Mouse (Mus musculus) lung, embryonic 15.5 days (tissue): ENCODE measurements around the gene Aldoart2. TPM values are rescaled to one million over a fixed set of nuclear protein-coding genes. Genes with fewer than 3 reads are reported as not detected.
"Not testable (repeated sequence)": the region's sequence is repeated elsewhere in the genome, so short reads cannot be mapped to it uniquely, and the experiment has no call there.

ENCODE experiments used
- ATAC-seq: fragments of 200-750 bp; cut with Nextera tagmentation; 2 replicates; pipeline ENCODE4 v1.8.0; 2017; ENCODE audit warnings: moderate number of reproducible peaks, borderline replicate concordance; ENCODE audit not compliant: low FRiP score, low TSS enrichment; ENCODE audit errors: extremely low read depth
- H3K27ac ChIP-seq: fragments of 300-500 bp; sonication (generic); 2 replicates; pipeline ENCODE4 v1.5.1; 2015; ENCODE audit warnings: moderate library complexity, mild to moderate bottlenecking, inconsistent platforms
- H3K27me3 ChIP-seq: fragments of 300-500 bp; sonication (generic); 2 replicates; pipeline ENCODE4 v1.6.1; 2015; ENCODE audit warnings: inconsistent platforms
- H3K36me3 ChIP-seq: fragments of 300-500 bp; sonication (generic); 2 replicates; pipeline ENCODE4 v1.6.1; 2015; ENCODE audit warnings: inconsistent platforms
- H3K4me1 ChIP-seq: fragments of 300-500 bp; sonication (generic); 2 replicates; pipeline ENCODE4 v1.6.1; 2015; ENCODE audit warnings: inconsistent platforms
- H3K4me2 ChIP-seq: fragments of 300-500 bp; sonication (generic); 2 replicates; pipeline ENCODE4 v1.6.1; 2015; ENCODE audit warnings: inconsistent platforms, mild to moderate bottlenecking, moderate library complexity
- H3K4me3 ChIP-seq: fragments of 300-500 bp; sonication (generic); 2 replicates; pipeline ENCODE4 v1.5.1; 2015; ENCODE audit warnings: mild to moderate bottlenecking, inconsistent platforms
- H3K9ac ChIP-seq: fragments of 300-500 bp; sonication (generic); 2 replicates; pipeline ENCODE4 v1.6.1; 2015; ENCODE audit warnings: inconsistent platforms
- H3K9me3 ChIP-seq: fragments of 300-500 bp; sonication (generic); 2 replicates; pipeline ENCODE4 v1.6.1; 2016; ENCODE audit warnings: inconsistent platforms
- WGBS: fragments of 180-500 bp; shearing (Covaris S2); methylation state at CpG from one replicate; pipeline ENCODE4 v1.1.7; 2015; 5-methylcytosine and 5-hydroxymethylcytosine counted together
- polyA plus RNA-seq: library from polyadenylated mRNA; unstranded; fragments of >200 nt; fragmentation: Nextera tagmentation; extraction: Ambion mirVana; gene quantifications from 2 replicates; pipeline ENCODE4 v1.2.1, GENCODE M21; 2015

Aldoart2 gene
- polyA plus RNA-seq, 1 experiment from 2014 or later, result not detected

DNA sequence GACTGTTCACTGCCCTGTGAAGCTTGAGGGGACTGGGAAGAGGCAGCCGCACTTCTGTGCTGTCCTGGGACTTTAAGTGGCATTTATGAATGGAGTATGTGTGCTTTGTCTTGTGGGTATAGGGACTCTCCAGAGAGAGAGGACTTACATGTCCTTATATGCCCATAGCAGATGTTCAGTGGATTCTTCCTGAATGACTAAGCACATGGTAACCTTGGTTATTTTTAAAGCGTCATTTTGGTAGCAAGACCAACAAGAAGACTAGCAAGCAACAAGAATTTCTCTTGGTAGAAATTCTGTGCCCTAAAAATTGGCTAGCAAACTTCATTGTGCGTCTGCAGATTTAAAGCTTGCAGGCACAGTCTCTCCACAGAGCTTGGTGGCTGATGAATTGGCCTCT is 1.3 kb upstream of the Aldoart2 start:
- no peak overlapping the region for H3K4me2 ChIP-seq
- H3K36me3 ChIP-seq, result no peaks in the 10 kb centered on the region
- ATAC-seq, result no peak
- no peaks in the 10 kb centered on the region for H3K27me3 ChIP-seq
- no peak overlapping the region for H3K27ac ChIP-seq
- 84% methylated on average over 3 of the region's 3 CpGs for WGBS
- no peak overlapping the region for H3K4me3 ChIP-seq
- H3K9me3 ChIP-seq, result no peaks in the 10 kb centered on the region
- no peaks in the 10 kb centered on the region for H3K4me1 ChIP-seq
- H3K9ac ChIP-seq, result no peak overlapping the region

DNA sequence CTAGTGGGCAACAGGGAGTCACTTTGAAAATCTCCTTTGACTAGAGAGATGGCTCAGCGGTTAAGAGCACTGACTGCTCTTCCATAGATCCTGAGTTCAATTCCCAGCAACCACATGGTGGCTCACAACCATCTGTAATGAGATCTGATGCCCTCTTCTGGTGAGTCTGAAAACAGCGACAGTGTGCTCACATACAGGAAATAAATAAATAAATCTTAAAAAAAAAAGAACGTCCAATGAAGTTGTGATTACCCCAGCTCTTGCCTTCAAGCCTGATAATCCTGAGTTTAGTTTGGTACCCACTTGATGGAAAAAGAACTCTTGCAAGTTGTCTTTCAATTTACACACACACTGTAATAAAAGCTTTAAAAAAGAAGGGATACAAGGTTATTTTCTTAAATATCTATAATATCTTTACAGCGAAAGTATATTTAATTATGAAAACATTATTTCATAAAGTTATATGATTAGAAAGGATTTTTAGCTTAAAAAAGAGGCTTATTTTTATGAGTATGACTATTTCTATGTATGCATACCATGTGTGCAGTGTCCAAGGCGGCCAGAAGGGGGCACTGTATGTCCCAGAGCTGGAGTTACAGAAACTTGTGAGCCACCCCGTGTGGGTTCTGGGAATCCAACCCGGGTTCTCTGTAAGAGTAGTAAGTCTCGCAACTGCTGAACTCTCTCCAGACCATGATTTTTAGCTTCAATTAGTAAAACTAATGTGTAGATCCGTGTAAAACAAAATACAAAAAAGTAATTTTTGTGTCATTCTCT is 664 bp upstream of the Aldoart2 start:
- no peaks in the 10 kb centered on the region for H3K27me3 ChIP-seq
- H3K9ac ChIP-seq, result no peak overlapping the region
- H3K36me3 ChIP-seq, result no peaks in the 10 kb centered on the region
- no peak for ATAC-seq
- no peak overlapping the region for H3K4me2 ChIP-seq
- H3K4me3 ChIP-seq, result no peak overlapping the region
- no peaks in the 10 kb centered on the region for H3K4me1 ChIP-seq
- 78% methylated on average over 9 of the region's 9 CpGs for WGBS
- no peaks in the 10 kb centered on the region for H3K9me3 ChIP-seq
- no peak overlapping the region for H3K27ac ChIP-seq

DNA sequence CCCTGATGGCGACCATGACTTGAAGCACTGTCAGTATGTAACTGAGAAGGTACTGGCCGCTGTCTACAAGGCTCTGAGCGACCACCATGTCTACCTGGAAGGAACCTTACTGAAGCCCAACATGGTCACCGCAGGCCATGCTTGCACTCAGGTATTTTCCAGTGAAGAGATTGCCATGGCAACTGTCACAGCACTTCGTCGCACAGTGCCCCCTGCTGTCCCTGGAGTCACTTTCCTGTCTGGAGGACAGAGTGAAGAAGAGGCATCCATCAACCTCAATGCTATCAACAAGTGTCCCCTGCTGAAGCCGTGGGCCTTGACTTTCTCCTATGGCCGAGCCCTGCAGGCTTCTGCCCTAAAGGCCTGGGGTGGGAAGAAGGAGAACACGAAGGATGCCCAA is 828 bp downstream of the Aldoart2 start:
- 68% methylated on average over 9 of the region's 9 CpGs for WGBS
- no peak overlapping the region for H3K27ac ChIP-seq
- no peak overlapping the region for H3K4me3 ChIP-seq
- H3K27me3 ChIP-seq, result no peaks in the 10 kb centered on the region
- H3K4me2 ChIP-seq, result no peak overlapping the region
- ATAC-seq, result no peak
- no peaks in the 10 kb centered on the region for H3K9me3 ChIP-seq
- H3K36me3 ChIP-seq, result no peaks in the 10 kb centered on the region
- H3K9ac ChIP-seq, result no peak overlapping the region
- peaks cover 6% of the 10 kb centered on the region; the same call in 1 of the 2 replicates for H3K4me1 ChIP-seq

DNA sequence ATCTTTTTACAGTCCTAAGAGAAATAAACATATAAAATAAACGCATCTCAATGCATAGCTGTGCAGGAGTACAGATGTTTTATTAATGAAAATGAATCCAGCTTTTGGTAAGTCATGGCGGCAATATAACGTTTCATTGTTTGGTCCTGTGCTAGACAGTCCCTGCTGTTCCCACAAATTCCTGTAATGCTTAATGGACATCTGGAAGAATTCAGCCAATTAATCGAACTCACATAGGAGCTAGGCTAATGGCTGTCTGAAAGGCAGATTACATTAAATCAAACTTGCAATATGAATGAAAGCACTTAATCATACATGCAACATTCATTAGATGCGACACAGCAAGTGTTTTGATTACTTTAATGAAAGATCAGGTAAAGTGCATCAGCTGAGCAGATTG is 1.8 kb downstream of the Aldoart2 start:
- Histone ChIP-seq H3K4me3 (no peak overlapping the region), H3K27ac (no peak overlapping the region), H3K36me3 (no peaks in the 10 kb centered on the region), H3K4me2 (no peak overlapping the region), H3K27me3 (no peaks in the 10 kb centered on the region), H3K9ac (no peak overlapping the region), H3K4me1 (peaks cover 6% of the 10 kb centered on the region; the same call in 1 of the 2 replicates), H3K9me3 (no peaks in the 10 kb centered on the region)
- no peak for ATAC-seq
- 62% methylated on average over 5 of the region's 5 CpGs for WGBS

- no peak for ATAC-seq
- Histone ChIP-seq H3K36me3 (no peaks in the 10 kb centered on the region), H3K27ac (no peak overlapping the region), H3K4me1 (peaks cover 6% of the 10 kb centered on the region; the same call in 1 of the 2 replicates), H3K4me3 (no peak overlapping the region), H3K9me3 (no peaks in the 10 kb centered on the region), H3K4me2 (no peak overlapping the region), H3K9ac (no peak overlapping the region), H3K27me3 (no peaks in the 10 kb centered on the region)
- 88% methylated on average over 3 of the region's 3 CpGs for whole genome bisulfite sequencing
Measured at GRCm38 (mm10) chr12:55568466-55568865, 3.4 kb downstream of the Aldoart2 start.

DNA sequence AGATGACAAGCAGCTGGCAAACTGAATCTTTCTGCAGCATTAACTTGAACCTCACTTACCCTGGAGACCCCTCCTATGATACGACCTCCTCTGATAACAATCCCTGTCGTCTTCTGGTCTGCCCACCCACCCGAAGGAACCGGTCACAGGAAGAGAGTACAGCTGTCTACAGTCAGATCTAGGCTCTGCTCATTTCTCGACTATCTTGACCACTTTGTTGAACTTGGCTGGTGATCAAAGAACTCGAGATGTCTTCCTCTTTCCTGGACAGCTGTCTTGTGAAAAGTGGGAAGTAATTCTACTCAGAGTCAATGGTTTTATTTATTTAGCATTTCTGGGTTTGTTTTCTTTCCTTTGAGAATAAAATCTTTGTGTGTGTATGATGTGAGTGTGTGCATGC is 4.6 kb downstream of the Aldoart2 start:
- Histone ChIP-seq H3K4me1 (peaks cover 6% of the 10 kb centered on the region; the same call in 1 of the 2 replicates), H3K4me3 (no peak overlapping the region), H3K27me3 (no peaks in the 10 kb centered on the region), H3K4me2 (no peak overlapping the region), H3K9me3 (no peaks in the 10 kb centered on the region), H3K27ac (no peak overlapping the region), H3K36me3 (no peaks in the 10 kb centered on the region), H3K9ac (no peak overlapping the region)
- ATAC-seq, result no peak
- 12% methylated on average over 6 of the region's 6 CpGs for WGBS

- Histone ChIP-seq H3K4me3 (no peak overlapping the region), H3K4me2 (no peak overlapping the region), H3K27me3 (no peaks in the 10 kb centered on the region), H3K9ac (no peak overlapping the region), H3K4me1 (peaks cover 6% of the 10 kb centered on the region; the same call in 1 of the 2 replicates), H3K36me3 (no peaks in the 10 kb centered on the region), H3K27ac (no peak overlapping the region), H3K9me3 (no peaks in the 10 kb centered on the region)
- no peak for ATAC-seq
- 81% methylated on average over 9 of the region's 9 CpGs for WGBS
Measured at GRCm38 (mm10) chr12:55570646-55571045, 5.6 kb downstream of the Aldoart2 start.

GRCm38 (mm10) chr12:55571181-55571580 is 6.1 kb downstream of the Aldoart2 start:
- no peaks in the 10 kb centered on the region for H3K9me3 ChIP-seq
- H3K36me3 ChIP-seq, result no peaks in the 10 kb centered on the region
- H3K4me3 ChIP-seq, result no peak overlapping the region
- no peak overlapping the region for H3K9ac ChIP-seq
- ATAC-seq, result no peak
- peaks cover 6% of the 10 kb centered on the region; the same call in 1 of the 2 replicates for H3K4me1 ChIP-seq
- WGBS, result 70% methylated on average over 11 of the region's 11 CpGs
- H3K4me2 ChIP-seq, result no peak overlapping the region
- no peak overlapping the region for H3K27ac ChIP-seq
- H3K27me3 ChIP-seq, result no peaks in the 10 kb centered on the region

DNA sequence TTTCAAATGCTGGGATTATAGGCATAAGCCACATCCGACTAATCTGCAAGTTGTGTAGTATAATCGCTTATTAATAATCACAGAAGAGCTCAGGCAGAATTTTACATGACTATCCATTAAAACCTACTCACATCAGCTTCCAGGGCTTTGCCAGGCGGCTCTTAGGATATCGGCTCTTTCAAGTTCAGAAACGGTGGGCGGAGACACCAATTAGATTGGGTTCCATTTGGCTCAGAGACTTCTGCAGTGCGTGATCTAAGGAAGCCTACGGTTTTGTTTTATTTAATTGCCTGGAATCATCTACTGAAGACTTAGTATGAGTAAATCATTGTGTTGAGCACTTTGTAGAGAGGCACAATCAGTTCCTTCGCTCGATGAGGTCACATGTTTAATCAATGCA is 6.6 kb downstream of the Aldoart2 start:
- Histone ChIP-seq H3K36me3 (no peaks in the 10 kb centered on the region), H3K4me2 (no peak overlapping the region), H3K27ac (no peak overlapping the region), H3K9me3 (no peaks in the 10 kb centered on the region), H3K4me1 (peaks cover 6% of the 10 kb centered on the region; the same call in 1 of the 2 replicates), H3K9ac (no peak overlapping the region), H3K27me3 (no peaks in the 10 kb centered on the region), H3K4me3 (no peak overlapping the region)
- 77% methylated on average over 10 of the region's 10 CpGs for WGBS
- ATAC-seq, result no peak

- Histone ChIP-seq H3K4me2 (no peak overlapping the region), H3K9ac (no peak overlapping the region), H3K27ac (no peak overlapping the region), H3K4me3 (no peak overlapping the region), H3K4me1 (peaks cover 6% of the 10 kb centered on the region; the same call in 1 of the 2 replicates), H3K9me3 (no peaks in the 10 kb centered on the region), H3K36me3 (no peaks in the 10 kb centered on the region), H3K27me3 (no peaks in the 10 kb centered on the region)
- no peak for ATAC-seq
Measured at GRCm38 (mm10) chr12:55573089-55573488, 8.1 kb downstream of the Aldoart2 start.

DNA sequence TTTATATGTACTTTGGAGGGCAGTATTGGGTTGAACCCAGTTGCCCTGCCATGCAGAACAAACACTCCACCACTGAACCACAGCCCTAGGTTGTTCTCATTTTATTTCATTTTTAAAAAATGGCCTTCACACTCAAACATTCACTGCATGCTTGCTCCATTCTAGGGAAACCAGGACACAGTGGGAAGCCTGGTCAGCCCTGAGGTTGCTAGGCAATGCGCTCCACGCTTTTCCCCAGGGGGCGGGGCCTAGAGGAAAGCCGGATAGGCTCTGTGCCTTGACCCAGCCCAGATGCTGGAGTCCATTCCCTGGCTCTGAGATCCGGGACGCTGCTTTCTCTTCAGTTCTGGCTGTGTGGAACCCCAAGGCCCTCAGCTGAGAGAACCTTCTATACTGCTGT is 8.8 kb downstream of the Aldoart2 start:
- no peak overlapping the region for H3K27ac ChIP-seq
- H3K4me3 ChIP-seq, result no peak overlapping the region
- peaks cover 6% of the 10 kb centered on the region; the same call in 1 of the 2 replicates for H3K4me1 ChIP-seq
- no peak overlapping the region for H3K4me2 ChIP-seq
- peak; percentile 67 for ATAC-seq
- no peaks in the 10 kb centered on the region for H3K27me3 ChIP-seq
- no peak overlapping the region for H3K9ac ChIP-seq
- no peaks in the 10 kb centered on the region for H3K36me3 ChIP-seq
- no peaks in the 10 kb centered on the region for H3K9me3 ChIP-seq
- WGBS, result 12% methylated on average over 6 of the region's 6 CpGs

GRCm38 (mm10) chr12:55586936-55587335 is 21.9 kb downstream of the Aldoart2 start:
- not testable (repeated sequence) for H3K4me2 ChIP-seq, H3K36me3 ChIP-seq, H3K4me3 ChIP-seq, H3K27ac ChIP-seq, ATAC-seq, H3K9me3 ChIP-seq, H3K4me1 ChIP-seq, H3K9ac ChIP-seq, H3K27me3 ChIP-seq
- WGBS, result 51% methylated on average over 9 of the region's 9 CpGs
